Mouse (Mus musculus) midbrain, postnatal 0 days (tissue): ENCODE data around the gene Fam3b. TPM values are rescaled to one million over a fixed set of nuclear protein-coding genes. Genes with fewer than 3 reads are reported as not detected.

Source experiments
- ATAC-seq: fragments of 200-750 bp; cut with Nextera tagmentation; 2 replicates; pipeline ENCODE4 v1.8.0; 2017; ENCODE audit warnings: moderate number of reproducible peaks, mild to moderate bottlenecking, moderate TSS enrichment, moderate library complexity; ENCODE audit not compliant: low FRiP score
- DNase-seq: peaks from one replicate; pipeline ENCODE4 v3.0.0-alpha.2; 2015; ENCODE audit warnings: low spot score
- H3K27ac ChIP-seq: fragments of 300-500 bp; sonication (generic); 2 replicates; pipeline ENCODE4 v1.5.1; 2014; ENCODE audit warnings: low read depth, mild to moderate bottlenecking, low read length, mixed read lengths
- H3K27me3 ChIP-seq: fragments of 300-500 bp; sonication (generic); 2 replicates; pipeline ENCODE4 v1.6.1; 2014; ENCODE audit warnings: low read length, control low read depth, mixed read lengths; ENCODE audit not compliant: insufficient read depth
- H3K36me3 ChIP-seq: fragments of 300-500 bp; sonication (generic); 2 replicates; pipeline ENCODE4 v1.6.1; 2014; ENCODE audit warnings: low read length, control low read depth, mixed read lengths; ENCODE audit not compliant: insufficient read depth
- H3K4me1 ChIP-seq: fragments of 300-500 bp; sonication (generic); 2 replicates; pipeline ENCODE4 v1.6.1; 2014; ENCODE audit warnings: mild to moderate bottlenecking, control low read depth, antibody characterized with exemption, low read length, mixed read lengths; ENCODE audit not compliant: insufficient read depth
- H3K4me2 ChIP-seq: fragments of 300-500 bp; sonication (generic); 2 replicates; pipeline ENCODE4 v1.6.1; 2014; ENCODE audit warnings: low read depth, mild to moderate bottlenecking, low read length, mixed read lengths; ENCODE audit not compliant: poor library complexity, severe bottlenecking
- H3K4me3 ChIP-seq: fragments of 300-500 bp; sonication (generic); 2 replicates; pipeline ENCODE4 v1.5.1; 2014; ENCODE audit warnings: low read depth, mild to moderate bottlenecking, low read length, moderate library complexity
- H3K9ac ChIP-seq: fragments of 300-500 bp; sonication (generic); replicated peaks from 2 replicates; pipeline ENCODE4 v1.6.1; 2014; ENCODE audit warnings: mild to moderate bottlenecking, low read length, moderate library complexity, mixed read lengths; ENCODE audit not compliant: poor library complexity, severe bottlenecking
- H3K9me3 ChIP-seq: fragments of 300-500 bp; sonication (generic); 2 replicates; pipeline ENCODE4 v1.6.1; 2016; ENCODE audit warnings: low read length, control low read depth
- CTCF ChIP-seq: IDR thresholded peaks from 2 replicates; pipeline ENCODE4 v1.5.1; 2016; ENCODE audit warnings: antibody characterized with exemption, mild to moderate bottlenecking
- WGBS: fragments of 180-500 bp; shearing (Covaris S2); extraction: QIAGEN DNeasy Blood & Tissue Kit; methylation state at CpG from one replicate; pipeline ENCODE4 v1.1.7; 2014; 5-methylcytosine and 5-hydroxymethylcytosine counted together
- polyA plus RNA-seq: library from polyadenylated mRNA; unstranded; fragments of >200 nt; fragmentation: Nextera tagmentation; extraction: Ambion mirVana; gene quantifications from 2 replicates; pipeline ENCODE4 v1.2.1, GENCODE M21; 2015
- total RNA-seq: library from RNA; depleted of rRNA; stranded (reverse); fragments of >200 nt; gene quantifications from 2 replicates; pipeline ENCODE4 v1.2.3, GENCODE M21; 2014; rRNA removed

Fam3b gene
- total RNA-seq (not detected in 2 replicates), polyA plus RNA-seq (not detected in 2 replicates)

- TF ChIP-seq CTCF = no peak
- H3K4me3 ChIP-seq = no peak within 1 kb of the TSS
- no peak for DNase-seq
- no peaks in the 10 kb centered on the region for H3K9me3 ChIP-seq
- no peaks in the 10 kb centered on the region for H3K4me1 ChIP-seq
- no peaks in the 10 kb centered on the region for H3K36me3 ChIP-seq
- no peak for ATAC-seq
- H3K27me3 ChIP-seq = no peaks in the 10 kb centered on the region
- no peak within 1 kb of the TSS for H3K27ac ChIP-seq
- no peak within 1 kb of the TSS for H3K4me2 ChIP-seq
- no peak within 1 kb of the TSS for H3K9ac ChIP-seq
- WGBS = 66% methylated on average over 4 of the region's 4 CpGs
These were observed at the start of gene Fam3b for GRCm38 (mm10) chr16:97514099-97514940. TSS of gene Fam3b (minus strand) at chr16:97514816.

GRCm38 (mm10) chr16:97544340-97544739, 29.7 kb upstream of the Fam3b start:
- no peaks in the 10 kb centered on the region for H3K36me3 ChIP-seq
- 85% methylated on average over 4 of the region's 4 CpGs for WGBS
- no peak overlapping the region for H3K4me3 ChIP-seq
- no peak overlapping the region for H3K4me2 ChIP-seq
- H3K9ac ChIP-seq = no peak overlapping the region
- TF ChIP-seq CTCF = no peak
- ATAC-seq (no peak), DNase-seq (no peak)
- no peaks in the 10 kb centered on the region for H3K9me3 ChIP-seq
- no peak overlapping the region for H3K27ac ChIP-seq
- no peaks in the 10 kb centered on the region for H3K27me3 ChIP-seq
- H3K4me1 ChIP-seq = no peaks in the 10 kb centered on the region

GRCm38 (mm10) chr16:97536859-97537258, 22.2 kb upstream of the Fam3b start:
- ATAC-seq = no peak
- H3K9me3 ChIP-seq = no peaks in the 10 kb centered on the region
- H3K27me3 ChIP-seq = no peaks in the 10 kb centered on the region
- no peak overlapping the region for H3K9ac ChIP-seq
- no peak overlapping the region for H3K4me3 ChIP-seq
- H3K27ac ChIP-seq = no peak overlapping the region
- TF ChIP-seq CTCF = no peak
- 82% methylated on average over 1 of the region's 1 CpGs for WGBS
- no peaks in the 10 kb centered on the region for H3K36me3 ChIP-seq
- no peak overlapping the region; the same call in 1 of the 2 replicates for H3K4me2 ChIP-seq
- DNase-seq = no peak
- H3K4me1 ChIP-seq = no peaks in the 10 kb centered on the region; the same call in 1 of the 2 replicates

- no peaks in the 10 kb centered on the region for H3K36me3 ChIP-seq
- H3K4me2 ChIP-seq = no peak overlapping the region
- no peaks in the 10 kb centered on the region for H3K27me3 ChIP-seq
- no peaks in the 10 kb centered on the region for H3K9me3 ChIP-seq
- TF ChIP-seq CTCF = no peak
- peak; percentile 73 for ATAC-seq
- peak; percentile 71 for DNase-seq
- peak overlapping the region; percentile 64 for H3K27ac ChIP-seq
- H3K4me3 ChIP-seq = no peak overlapping the region
- WGBS = 13% methylated on average over 3 of the region's 3 CpGs
- no peaks in the 10 kb centered on the region; the same call in 1 of the 2 replicates for H3K4me1 ChIP-seq
- no peak overlapping the region for H3K9ac ChIP-seq
These were observed 21.3 kb upstream of the Fam3b start for GRCm38 (mm10) chr16:97535808-97536413.

GRCm38 (mm10) chr16:97534876-97535461, 20.4 kb upstream of the Fam3b start:
- Histone ChIP-seq H3K36me3 (no peaks in the 10 kb centered on the region), H3K4me1 (no peaks in the 10 kb centered on the region; the same call in 1 of the 2 replicates), H3K27ac (peak overlapping the region; percentile 64), H3K4me2 (peak overlapping the region; percentile 22; the same call in 1 of the 2 replicates), H3K27me3 (no peaks in the 10 kb centered on the region), H3K9me3 (no peaks in the 10 kb centered on the region), H3K4me3 (no peak overlapping the region), H3K9ac (no peak overlapping the region)
- WGBS = 26% methylated on average over 5 of the region's 5 CpGs
- TF ChIP-seq CTCF = no peak
- ATAC-seq (peak; percentile 69), DNase-seq (peak; percentile 66)
